Mouse (Mus musculus): Measurements from ENCODE around the gene H2-M10.2. TPM values are rescaled to one million over a fixed set of nuclear protein-coding genes. Genes with fewer than 3 reads are reported as not detected.
A peak's percentile ranks its signal among the peaks of the same experiment; 100 is the strongest.

Gene H2-M10.2
- polyA plus RNA-seq, 1 experiment from 2014 or later = 0.24 TPM

DNA sequence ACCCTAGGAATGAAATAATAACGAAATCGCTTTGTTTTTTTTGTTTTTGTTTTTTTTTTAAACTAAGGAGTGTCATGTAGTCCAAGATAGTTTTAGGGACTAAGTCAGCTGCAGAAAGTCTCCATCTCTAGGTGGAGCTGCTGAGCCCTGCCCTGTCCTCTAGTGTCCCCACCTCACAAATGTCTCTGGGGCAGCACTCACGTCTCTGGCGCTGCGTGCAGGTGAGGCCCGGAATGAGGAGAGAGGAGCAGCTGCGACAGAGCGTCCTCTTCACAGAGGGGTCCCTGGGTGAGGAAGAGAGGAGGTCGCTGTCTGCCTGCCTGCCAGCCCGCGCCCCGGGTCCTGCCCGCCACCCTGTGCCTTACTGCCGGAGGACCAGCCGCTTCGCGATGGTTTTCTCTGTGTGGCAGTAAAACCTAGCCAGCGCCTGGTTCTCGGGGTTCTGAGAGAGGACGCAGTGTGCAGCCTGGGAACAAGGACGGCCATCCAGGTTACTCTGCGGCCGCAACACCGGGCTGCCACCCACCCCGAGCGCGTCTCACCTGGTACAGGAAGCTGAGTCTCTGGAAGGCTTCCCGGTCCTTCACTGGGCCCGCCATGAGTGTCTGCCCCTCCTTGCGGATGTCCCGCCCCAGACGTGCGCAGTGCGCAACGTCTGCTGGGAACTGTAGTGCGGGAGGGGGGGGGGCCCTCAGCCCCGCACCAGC lies 28.9 kb downstream of the H2-M10.2 start:
- H3K9me3 ChIP-seq (ENCODE audit: control insufficient read depth, low read length) = no peaks in the 10 kb centered on the region
- 0% methylated on average over 37 of the region's 37 CpGs for WGBS
- H3K4me3 ChIP-seq (ENCODE audit: low read depth, low read length) = peak overlapping the region; percentile 66

DNA sequence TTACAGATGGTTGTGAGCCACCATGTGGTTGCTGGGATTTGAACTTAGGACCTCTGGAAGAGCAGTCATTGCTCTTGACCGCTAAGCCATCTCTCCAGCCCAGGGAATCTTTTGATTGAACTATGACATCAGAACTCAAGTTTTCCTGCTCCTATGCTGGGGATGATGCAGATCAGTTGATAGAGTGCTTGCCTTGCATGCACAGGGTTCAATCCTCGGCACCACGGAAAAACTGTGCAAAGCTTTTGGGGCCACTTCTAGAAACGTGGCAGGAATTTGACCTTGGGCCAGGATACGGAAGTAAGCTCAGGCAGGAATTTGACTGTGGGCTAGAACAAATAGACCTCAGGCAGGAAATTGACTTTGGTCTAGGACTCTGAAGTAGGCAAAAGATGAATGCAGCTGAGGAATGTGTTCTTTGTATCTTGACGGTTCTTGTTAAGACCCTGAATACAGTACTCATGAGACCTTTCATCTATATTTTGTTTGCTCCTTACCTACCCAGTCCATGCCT lies 33.1 kb downstream of the H2-M10.2 start:
- peaks cover 7% of the 10 kb centered on the region; the same call in 1 of the 2 replicates for H3K36me3 ChIP-seq (ENCODE audit: control insufficient read depth, insufficient read depth, low read length)
- H3K9ac ChIP-seq (replicated peaks; ENCODE audit: low read depth, low read length) = no peak overlapping the region
- no peak overlapping the region for H3K4me2 ChIP-seq (ENCODE audit: low read depth, low read length)
- 68% methylated on average over 6 of the region's 6 CpGs for WGBS
- no peak for ATAC-seq (ENCODE audit: low read depth)
- no peaks in the 10 kb centered on the region for H3K9me3 ChIP-seq (ENCODE audit: control insufficient read depth, low read length)
- no peaks in the 10 kb centered on the region; the same call in 1 of the 2 replicates for H3K27me3 ChIP-seq (ENCODE audit: control insufficient read depth, insufficient read depth, low read length)
- no peak overlapping the region for H3K4me3 ChIP-seq (ENCODE audit: low read depth, low read length)
- 0 out of 2 replicates have a peak, but pooled peaks cover 3% of the 10 kb centered on the region for H3K4me1 ChIP-seq (ENCODE audit: control insufficient read depth, insufficient read depth, low read length)
- H3K27ac ChIP-seq (ENCODE audit: low read depth, low read length) = no peak overlapping the region

More for the DNA sequence above, 28.9 kb downstream of the H2-M10.2 start:
- Histone ChIP-seq H3K9ac (replicated peaks; ENCODE audit: low read depth, low read length) (peak overlapping the region; percentile 81), H3K4me1 (ENCODE audit: control insufficient read depth, insufficient read depth, low read length) (no peaks in the 10 kb centered on the region), H3K4me2 (ENCODE audit: low read depth, low read length) (peak overlapping the region; percentile 45), H3K27me3 (ENCODE audit: control insufficient read depth, insufficient read depth, low read length) (no peaks in the 10 kb centered on the region), H3K36me3 (ENCODE audit: control insufficient read depth, insufficient read depth, low read length) (peaks cover 29% of the 10 kb centered on the region), H3K27ac (ENCODE audit: low read depth, low read length) (peak overlapping the region; percentile 72)
- ATAC-seq (ENCODE audit: low read depth) = peak; percentile 98

DNA sequence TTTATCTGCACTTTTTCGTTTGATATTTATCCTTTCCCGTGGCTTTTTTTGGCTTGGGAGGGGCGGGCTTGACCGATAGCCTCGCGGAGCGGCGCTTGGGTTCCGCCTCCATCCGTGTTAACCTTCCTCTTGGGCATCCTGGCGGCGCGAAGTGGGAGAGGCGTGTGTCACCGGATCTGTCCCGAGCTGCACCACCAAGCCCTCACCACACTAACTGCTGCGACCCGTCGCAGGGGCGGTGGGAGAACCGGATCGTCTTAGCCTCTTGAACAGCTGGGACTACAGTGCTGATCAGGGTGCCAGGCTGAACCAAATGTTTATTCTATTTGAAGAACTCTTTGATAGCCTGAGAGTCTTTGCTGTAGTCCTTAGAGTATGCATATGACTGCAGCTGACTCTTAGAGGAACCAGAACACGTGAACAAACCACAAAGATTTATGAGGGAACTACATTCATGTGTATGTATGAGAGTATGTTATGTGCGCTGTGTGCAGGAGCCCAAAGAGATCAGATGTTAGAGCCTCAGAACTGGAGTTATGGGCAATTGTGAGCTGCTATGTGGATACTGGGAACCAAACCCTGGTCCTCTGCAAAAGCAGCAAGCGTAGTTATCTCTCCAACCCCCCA lies 33.9 kb downstream of the H2-M10.2 start:
- WGBS = 11% methylated on average over 25 of the region's 25 CpGs
- H3K36me3 ChIP-seq (ENCODE audit: control insufficient read depth, insufficient read depth, low read length) = peaks cover 7% of the 10 kb centered on the region; the same call in 1 of the 2 replicates
- no peak overlapping the region for H3K27ac ChIP-seq (ENCODE audit: low read depth, low read length)
- H3K9me3 ChIP-seq (ENCODE audit: control insufficient read depth, low read length) = no peaks in the 10 kb centered on the region
- peak overlapping the region; percentile 9; the same call in 1 of the 2 replicates for H3K4me3 ChIP-seq (ENCODE audit: low read depth, low read length)
- H3K27me3 ChIP-seq (ENCODE audit: control insufficient read depth, insufficient read depth, low read length) = no peaks in the 10 kb centered on the region; the same call in 1 of the 2 replicates
- peak overlapping the region; percentile 37; the same call in 1 of the 2 replicates for H3K4me2 ChIP-seq (ENCODE audit: low read depth, low read length)
- H3K4me1 ChIP-seq (ENCODE audit: control insufficient read depth, insufficient read depth, low read length) = 0 out of 2 replicates have a peak, but pooled peaks cover 3% of the 10 kb centered on the region
- ATAC-seq (ENCODE audit: low read depth) = no peak
- 0 out of 2 replicates have a peak overlapping the region, but pooled peaks have one; percentile 3 for H3K9ac ChIP-seq (replicated peaks; ENCODE audit: low read depth, low read length)

DNA sequence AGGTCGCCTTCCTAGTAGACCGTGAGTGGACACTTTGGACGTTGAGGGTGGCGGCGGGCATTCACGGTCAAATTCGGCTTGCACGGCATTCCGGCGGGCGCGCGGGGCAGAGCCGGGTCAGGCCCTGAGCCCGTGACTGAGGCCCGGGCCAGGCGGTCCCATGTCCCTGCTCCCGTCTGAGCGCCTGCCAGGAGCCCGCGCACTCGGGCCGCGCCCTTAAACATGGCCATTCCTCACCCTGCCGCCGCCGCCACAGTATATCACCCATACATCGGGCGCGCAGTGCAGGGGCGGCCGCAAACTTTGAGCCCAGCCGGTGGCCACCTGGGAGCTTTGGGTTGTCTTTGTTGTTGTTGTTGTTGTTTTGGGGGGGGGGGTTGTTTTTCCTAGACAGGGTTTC lies 37.4 kb downstream of the H2-M10.2 start:
- no peaks in the 10 kb centered on the region for H3K9me3 ChIP-seq (ENCODE audit: control insufficient read depth, low read length)
- no peak overlapping the region for H3K9ac ChIP-seq (replicated peaks; ENCODE audit: low read depth, low read length)
- no peak overlapping the region for H3K4me3 ChIP-seq (ENCODE audit: low read depth, low read length)
- H3K4me2 ChIP-seq (ENCODE audit: low read depth, low read length) = no peak overlapping the region
- H3K4me1 ChIP-seq (ENCODE audit: control insufficient read depth, insufficient read depth, low read length) = 0 out of 2 replicates have a peak, but pooled peaks cover 3% of the 10 kb centered on the region
- no peaks in the 10 kb centered on the region for H3K36me3 ChIP-seq (ENCODE audit: control insufficient read depth, insufficient read depth, low read length)
- WGBS = 31% methylated on average over 33 of the region's 33 CpGs
- H3K27me3 ChIP-seq (ENCODE audit: control insufficient read depth, insufficient read depth, low read length) = no peaks in the 10 kb centered on the region; the same call in 1 of the 2 replicates
- ATAC-seq (ENCODE audit: low read depth) = no peak
- no peak overlapping the region for H3K27ac ChIP-seq (ENCODE audit: low read depth, low read length)

DNA sequence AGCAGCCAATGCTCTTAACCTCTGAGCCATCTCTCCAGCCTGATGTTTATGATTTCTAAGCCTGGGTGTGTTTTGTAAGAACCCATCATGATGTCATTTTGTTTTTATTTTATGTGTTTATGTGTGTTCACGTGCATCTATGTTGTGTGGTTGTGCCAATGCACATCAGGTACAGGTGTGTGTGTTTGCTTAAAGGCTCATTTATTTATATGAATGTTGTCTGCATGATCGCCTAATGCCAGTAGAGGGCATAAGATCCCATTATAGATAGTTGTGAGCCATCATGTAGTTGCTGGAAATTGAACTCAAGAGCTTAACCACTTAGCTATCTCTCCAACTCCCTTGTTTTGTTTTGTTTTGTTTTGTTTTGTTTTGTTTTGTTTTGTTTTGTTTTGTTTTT lies 40.5 kb downstream of the H2-M10.2 start:
- H3K4me3 ChIP-seq (ENCODE audit: low read depth, low read length) = no peak overlapping the region
- H3K36me3 ChIP-seq (ENCODE audit: control insufficient read depth, insufficient read depth, low read length) = no peaks in the 10 kb centered on the region
- no peaks in the 10 kb centered on the region for H3K9me3 ChIP-seq (ENCODE audit: control insufficient read depth, low read length)
- no peak for ATAC-seq (ENCODE audit: low read depth)
- H3K9ac ChIP-seq (replicated peaks; ENCODE audit: low read depth, low read length) = no peak overlapping the region
- no peaks in the 10 kb centered on the region; the same call in 1 of the 2 replicates for H3K27me3 ChIP-seq (ENCODE audit: control insufficient read depth, insufficient read depth, low read length)
- WGBS = 90% methylated on average over 2 of the region's 2 CpGs
- H3K4me1 ChIP-seq (ENCODE audit: control insufficient read depth, insufficient read depth, low read length) = no peaks in the 10 kb centered on the region
- H3K27ac ChIP-seq (ENCODE audit: low read depth, low read length) = no peak overlapping the region
- no peak overlapping the region for H3K4me2 ChIP-seq (ENCODE audit: low read depth, low read length)

DNA sequence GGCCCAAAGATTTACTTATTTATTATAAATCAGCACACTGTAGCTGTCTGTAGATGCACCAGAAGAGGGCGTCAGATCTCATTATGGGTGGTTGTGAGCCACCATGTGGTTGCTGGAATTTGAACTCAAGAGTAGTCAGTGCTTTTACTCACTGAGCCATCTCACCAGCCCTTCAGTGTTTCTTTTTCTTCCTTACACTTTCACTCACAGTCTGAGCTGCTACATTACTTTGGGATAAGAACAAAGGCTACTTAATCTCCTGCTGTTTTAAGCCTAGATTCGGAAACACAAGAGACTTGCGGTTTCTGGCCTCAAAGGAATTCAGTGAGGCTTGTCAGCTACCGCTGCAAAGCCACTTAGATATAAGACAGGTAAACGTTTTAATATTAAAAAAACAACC lies 42.3 kb downstream of the H2-M10.2 start:
- Histone ChIP-seq H3K27ac (ENCODE audit: low read depth, low read length) (no peak overlapping the region), H3K27me3 (ENCODE audit: control insufficient read depth, insufficient read depth, low read length) (no peaks in the 10 kb centered on the region; the same call in 1 of the 2 replicates), H3K4me3 (ENCODE audit: low read depth, low read length) (no peak overlapping the region), H3K9me3 (ENCODE audit: control insufficient read depth, low read length) (no peaks in the 10 kb centered on the region), H3K36me3 (ENCODE audit: control insufficient read depth, insufficient read depth, low read length) (no peaks in the 10 kb centered on the region), H3K4me1 (ENCODE audit: control insufficient read depth, insufficient read depth, low read length) (no peaks in the 10 kb centered on the region), H3K4me2 (ENCODE audit: low read depth, low read length) (no peak overlapping the region), H3K9ac (replicated peaks; ENCODE audit: low read depth, low read length) (no peak overlapping the region)
- WGBS = 41% methylated on average over 5 of the region's 5 CpGs
- no peak for ATAC-seq (ENCODE audit: low read depth)

DNA sequence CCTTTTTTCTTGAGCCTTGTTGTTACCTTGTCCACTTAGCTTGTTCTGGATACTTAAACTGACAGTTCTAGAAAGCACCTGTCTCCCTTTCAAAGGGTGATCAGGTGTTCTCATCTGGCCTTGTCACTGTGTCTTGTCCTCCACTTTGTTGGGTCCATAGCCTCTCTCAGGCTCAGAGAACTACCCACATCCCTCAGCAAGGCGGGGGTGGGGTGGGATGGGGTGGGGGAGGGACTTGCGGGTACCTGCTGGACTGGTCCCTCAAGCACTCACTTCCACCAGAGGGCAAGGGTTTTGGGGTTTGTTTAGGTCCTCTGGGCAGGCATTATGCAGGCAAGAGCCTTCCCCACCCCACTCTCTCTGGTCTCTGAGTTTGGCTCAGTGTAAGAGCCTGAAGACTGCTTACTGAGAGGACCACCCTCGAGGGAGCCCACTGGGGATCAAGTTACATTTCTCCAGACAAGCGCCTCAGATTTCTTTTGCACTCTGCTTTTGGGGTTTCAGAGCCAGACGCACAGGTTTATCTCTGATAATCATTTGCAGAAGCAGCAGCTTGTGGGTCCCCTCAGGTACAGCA lies 45.6 kb downstream of the H2-M10.2 start:
- Histone ChIP-seq H3K27ac (ENCODE audit: low read depth, low read length) (no peak overlapping the region), H3K4me3 (ENCODE audit: low read depth, low read length) (no peak overlapping the region), H3K4me2 (ENCODE audit: low read depth, low read length) (no peak overlapping the region), H3K36me3 (ENCODE audit: control insufficient read depth, insufficient read depth, low read length) (no peaks in the 10 kb centered on the region), H3K27me3 (ENCODE audit: control insufficient read depth, insufficient read depth, low read length) (peaks cover 8% of the 10 kb centered on the region; the same call in 1 of the 2 replicates), H3K9me3 (ENCODE audit: control insufficient read depth, low read length) (no peaks in the 10 kb centered on the region), H3K4me1 (ENCODE audit: control insufficient read depth, insufficient read depth, low read length) (peaks cover 3% of the 10 kb centered on the region; the same call in 1 of the 2 replicates), H3K9ac (replicated peaks; ENCODE audit: low read depth, low read length) (no peak overlapping the region)
- ATAC-seq (ENCODE audit: low read depth) = no peak
- 20% methylated on average over 5 of the region's 5 CpGs for WGBS

DNA sequence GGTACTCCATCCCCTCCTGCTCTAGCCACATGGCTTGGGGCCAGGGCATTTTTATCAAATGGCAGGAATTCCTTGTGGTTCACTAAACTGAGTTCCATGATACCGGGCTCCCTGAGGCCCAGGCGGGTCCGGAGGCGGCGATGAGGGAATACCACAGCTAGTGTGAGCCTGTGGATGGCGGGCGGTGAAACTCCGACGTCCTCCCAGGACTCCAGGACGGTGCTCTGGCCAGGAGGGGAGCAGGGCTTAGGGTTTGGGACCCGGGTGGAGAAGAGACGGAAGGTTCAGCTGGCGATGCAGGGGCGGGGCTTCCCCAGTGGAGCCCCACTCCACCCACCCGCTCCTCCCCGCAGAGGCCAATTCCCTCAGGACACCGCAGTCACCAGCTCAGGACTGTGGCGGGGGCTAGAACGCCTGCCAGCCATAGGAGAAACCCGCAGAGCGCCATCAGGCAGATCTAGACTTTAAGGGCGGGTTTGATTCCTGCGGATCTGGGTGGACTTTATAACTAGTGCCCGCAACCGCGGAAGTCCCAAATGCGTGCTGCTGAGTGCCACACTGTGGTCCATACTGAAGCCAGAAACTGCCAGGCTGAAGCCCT lies 48.9 kb downstream of the H2-M10.2 start:
- Histone ChIP-seq H3K4me2 (ENCODE audit: low read depth, low read length) (peak overlapping the region; percentile 40), H3K4me1 (ENCODE audit: control insufficient read depth, insufficient read depth, low read length) (peaks cover 3% of the 10 kb centered on the region; the same call in 1 of the 2 replicates), H3K9me3 (ENCODE audit: control insufficient read depth, low read length) (no peaks in the 10 kb centered on the region), H3K27ac (ENCODE audit: low read depth, low read length) (no peak overlapping the region), H3K27me3 (ENCODE audit: control insufficient read depth, insufficient read depth, low read length) (peaks cover 8% of the 10 kb centered on the region; the same call in 1 of the 2 replicates), H3K4me3 (ENCODE audit: low read depth, low read length) (peak overlapping the region; percentile 14; the same call in 1 of the 2 replicates), H3K36me3 (ENCODE audit: control insufficient read depth, insufficient read depth, low read length) (no peaks in the 10 kb centered on the region), H3K9ac (replicated peaks; ENCODE audit: low read depth, low read length) (peak overlapping the region; percentile 17; the same call in 1 of the 2 replicates)
- ATAC-seq (ENCODE audit: low read depth) = peak; percentile 34; the same call in 1 of the 2 replicates
- WGBS = 3% methylated on average over 27 of the region's 27 CpGs

Data from neural tube, embryonic 14.5 days (tissue).